Mouse (Mus musculus) layer of hippocampus, adult 11-12 months (tissue): ENCODE results near the gene Gm20388.
A peak's percentile ranks its signal among the peaks of the same experiment; 100 is the strongest.
"Not testable (repeated sequence)": the region's sequence is repeated elsewhere in the genome, so short reads cannot be mapped to it uniquely, and the experiment has no call there.

Experiments used
- DNase-seq: peaks from one replicate; pipeline ENCODE4 v3.0.0; 2022; ENCODE audit warnings: low spot score

The Gm20388 gene

DNA sequence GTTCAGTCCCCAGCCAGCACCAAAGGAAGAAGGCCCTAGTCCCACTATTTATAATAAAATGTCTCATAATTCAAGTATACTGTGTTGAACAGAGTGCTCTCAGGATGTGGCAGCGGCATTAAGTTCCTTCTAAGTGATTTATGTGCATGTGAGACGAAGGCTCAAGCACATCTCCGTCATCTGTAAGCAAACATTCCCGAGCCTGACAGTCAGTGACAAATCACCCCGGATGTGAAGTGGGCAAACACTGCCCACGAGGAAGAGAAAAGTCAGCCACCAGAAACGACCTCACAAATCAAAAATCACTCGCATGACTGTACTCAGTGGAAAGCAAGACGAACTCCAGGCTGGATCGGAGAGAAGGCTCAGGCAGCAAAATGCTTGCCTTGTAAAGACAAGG lies 3883.3 kb downstream of the Gm20388 start:
- DNase-seq: no peak

DNA sequence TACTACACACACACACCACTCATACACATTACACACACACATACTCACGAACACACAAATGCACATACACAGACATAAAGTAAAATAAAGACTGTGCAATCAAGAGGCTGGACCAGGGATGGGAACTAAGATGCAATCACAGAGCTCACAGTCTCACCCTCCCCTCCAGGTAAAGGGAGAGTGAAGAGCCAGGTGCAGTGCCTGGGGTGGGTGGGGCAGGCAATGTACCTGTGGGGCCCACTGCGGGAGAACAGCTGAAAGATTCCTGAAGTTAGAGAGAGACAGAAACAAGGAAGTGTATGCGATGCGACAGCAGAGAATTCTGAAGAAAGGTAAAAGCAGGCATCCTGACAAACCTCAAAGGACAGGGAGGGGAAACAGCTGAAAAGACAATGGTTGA lies 3884.1 kb downstream of the Gm20388 start:
- DNase-seq: no peak

DNA sequence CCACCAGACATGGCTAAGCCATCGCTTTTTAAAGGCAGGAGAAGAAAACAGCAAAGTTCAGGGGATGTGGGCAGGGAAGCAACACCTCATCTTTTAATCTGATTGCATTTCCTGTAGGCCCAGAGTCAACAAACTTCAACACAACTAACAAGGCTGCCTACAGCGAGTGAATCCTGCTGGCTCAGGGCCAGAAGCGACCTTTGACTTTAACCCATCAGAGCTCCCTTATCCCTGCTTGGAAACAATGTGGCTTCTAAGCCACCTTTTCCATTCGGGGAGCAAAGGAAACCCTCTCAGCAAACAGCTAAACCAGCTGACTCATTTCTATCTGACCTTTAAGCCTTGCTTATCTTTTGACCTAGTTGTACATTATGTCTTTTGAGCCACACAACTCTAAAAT lies 3886.1 kb downstream of the Gm20388 start:
- DNase-seq: no peak

DNA sequence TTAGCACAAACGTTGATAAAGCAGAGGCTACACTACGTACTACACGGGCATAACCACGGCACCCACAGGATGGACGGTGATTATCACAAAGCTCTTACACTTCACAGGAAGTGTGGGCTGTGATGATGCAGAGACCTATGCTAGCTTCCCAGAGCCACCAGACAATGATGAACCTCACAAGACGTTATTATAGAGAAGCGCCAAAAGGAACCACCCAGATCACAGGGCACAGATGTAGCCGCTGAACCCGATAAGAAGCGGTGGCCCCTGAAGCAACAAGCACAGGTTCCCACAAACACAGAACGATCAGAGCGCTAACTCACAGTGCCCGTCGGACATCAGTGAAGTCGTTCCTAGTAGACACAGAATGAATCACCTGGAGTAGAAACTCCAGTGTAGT lies 3887.3 kb downstream of the Gm20388 start:
- DNase-seq: no peak

DNA sequence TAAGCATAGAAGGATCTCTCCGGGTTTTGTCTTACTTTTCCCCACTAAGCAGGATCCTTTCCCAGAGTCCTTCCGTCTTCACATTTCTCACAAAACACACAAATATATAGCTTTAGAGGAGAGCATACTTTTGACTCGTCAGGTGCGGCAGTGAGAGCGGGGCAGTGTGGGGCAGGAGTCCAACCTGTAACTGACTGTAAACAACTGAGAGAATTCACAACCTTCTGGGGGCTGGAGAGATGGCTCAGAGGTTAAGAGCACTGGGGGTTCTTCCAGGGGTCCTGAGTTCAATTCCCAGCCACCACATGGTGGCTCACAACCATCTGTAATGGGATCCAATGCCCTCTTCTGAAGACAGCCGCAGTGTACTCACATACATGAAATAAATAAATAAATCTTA lies 3888.8 kb downstream of the Gm20388 start:
- DNase-seq: no peak

DNA sequence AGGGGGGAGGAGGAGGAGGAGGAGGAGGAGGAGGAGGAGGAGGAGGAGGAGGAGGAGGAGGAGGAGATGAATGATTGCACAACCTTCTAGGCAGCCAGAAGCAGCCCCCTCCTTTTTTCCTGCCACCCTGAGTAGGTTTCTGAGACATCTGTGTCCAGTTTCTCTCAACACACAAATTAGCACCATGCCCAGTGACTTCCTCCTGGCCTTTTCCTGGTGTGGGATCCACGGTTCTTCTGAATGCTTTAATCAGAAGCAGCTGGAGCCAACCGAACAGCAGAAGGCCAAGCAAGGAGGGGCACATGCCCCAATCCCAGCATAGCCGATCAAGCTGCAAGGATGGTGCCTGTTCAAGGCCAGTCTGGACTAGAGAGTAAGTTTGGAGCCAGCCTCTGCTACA lies 3889.2 kb downstream of the Gm20388 start:
- DNase-seq: no peak

DNA sequence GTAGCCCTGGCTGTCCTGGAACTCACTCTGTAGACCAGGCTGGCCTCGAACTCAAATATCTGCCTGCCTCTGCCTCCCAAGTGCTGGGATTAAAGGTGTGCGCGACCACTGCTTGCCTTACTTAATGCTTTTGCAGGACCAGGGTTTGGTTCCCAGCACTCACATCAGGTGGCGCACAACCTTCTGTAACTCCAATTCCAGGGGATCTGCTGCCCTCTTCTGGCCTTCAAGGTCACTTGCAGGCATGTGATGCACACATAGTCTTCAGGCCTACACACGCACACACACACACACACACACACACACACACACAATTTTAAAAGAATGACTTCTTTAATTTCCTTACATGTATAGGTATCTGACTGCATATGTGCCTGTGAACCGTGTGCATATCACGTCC lies 3890.2 kb downstream of the Gm20388 start:
- DNase-seq: no peak

DNA sequence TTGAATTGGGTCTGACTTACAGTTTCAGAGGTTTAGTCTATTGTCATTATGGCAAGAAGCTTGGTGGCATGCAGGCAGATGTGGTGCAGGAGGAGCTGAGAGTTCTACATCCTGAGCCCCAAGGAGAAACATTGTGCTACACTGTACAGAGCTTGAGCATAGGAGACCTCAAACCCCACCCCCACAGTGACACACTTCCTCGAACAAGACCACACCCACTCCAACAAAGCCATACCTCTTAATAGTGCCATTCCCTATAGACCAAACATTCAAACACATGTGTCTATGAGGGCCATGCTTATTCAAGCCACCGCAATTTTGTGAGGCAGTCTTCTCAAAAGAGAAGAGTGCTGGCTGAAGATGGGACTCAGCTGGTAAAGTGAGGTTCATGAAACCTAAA lies 3890.9 kb downstream of the Gm20388 start:
- DNase-seq: no peak

DNA sequence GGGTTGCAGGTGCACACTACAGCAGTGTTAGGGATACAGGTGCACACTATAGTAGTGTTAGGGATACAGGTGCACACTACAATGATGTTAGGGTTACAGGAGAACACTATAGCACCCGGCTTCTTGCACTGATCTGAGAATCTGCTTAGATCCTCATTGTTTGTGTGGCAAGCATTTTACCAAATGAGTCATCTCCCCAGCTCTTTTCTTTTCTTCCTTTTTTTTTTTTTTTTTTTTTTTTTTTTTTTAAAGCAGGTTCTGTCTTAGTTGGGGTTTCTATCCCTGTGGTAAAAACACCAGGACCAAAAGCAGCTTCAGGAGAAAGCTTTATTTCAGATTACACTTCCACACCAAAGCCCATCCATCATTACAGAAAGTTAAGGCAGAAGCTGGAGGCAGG lies 3893.0 kb downstream of the Gm20388 start:
- no peak for DNase-seq

DNA sequence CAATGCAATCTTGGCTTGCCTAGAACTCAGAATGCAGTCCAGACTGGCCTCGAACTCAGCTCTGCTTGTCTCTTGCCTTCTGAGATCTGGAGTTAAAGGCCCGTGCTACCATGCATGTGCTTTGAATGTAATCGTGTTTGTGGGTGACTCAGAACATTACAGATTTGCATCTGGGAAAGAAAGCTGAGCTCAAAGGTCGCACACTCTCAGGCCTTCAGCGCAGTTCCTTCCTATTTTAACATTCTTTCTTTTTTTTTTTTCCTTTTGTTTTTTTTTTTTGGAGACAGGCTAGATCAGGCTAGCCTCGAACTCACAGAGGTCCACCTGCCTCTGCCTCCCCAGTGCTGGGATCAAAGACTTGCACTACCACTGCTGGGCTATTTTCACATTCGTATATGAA lies 3893.9 kb downstream of the Gm20388 start:
- DNase-seq: no peak

DNA sequence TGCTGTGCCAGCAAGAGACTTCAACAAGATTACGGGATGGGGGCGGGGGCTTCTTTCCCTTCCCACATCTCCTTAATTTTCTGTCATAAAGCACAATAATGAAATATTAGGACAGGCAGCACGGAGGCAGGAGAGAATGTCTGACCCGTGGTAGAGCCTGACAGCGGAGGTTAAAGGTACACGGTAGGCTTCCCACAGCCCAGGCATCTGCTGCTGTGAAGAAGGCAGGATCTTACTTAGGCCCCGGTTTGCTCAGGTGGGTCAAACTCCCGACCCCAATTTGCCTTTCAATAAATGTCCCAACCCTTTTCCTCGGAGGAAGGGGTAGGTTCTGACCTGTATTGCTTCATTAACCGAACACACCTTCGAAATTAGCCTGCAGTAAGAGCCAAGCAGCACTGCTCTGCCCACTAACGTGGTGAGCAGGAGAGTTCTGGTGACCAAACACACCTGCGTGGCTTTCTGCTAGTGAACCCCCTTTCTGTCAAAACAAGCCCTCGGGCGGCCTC lies 3894.6 kb downstream of the Gm20388 start:
- DNase-seq: no peak

DNA sequence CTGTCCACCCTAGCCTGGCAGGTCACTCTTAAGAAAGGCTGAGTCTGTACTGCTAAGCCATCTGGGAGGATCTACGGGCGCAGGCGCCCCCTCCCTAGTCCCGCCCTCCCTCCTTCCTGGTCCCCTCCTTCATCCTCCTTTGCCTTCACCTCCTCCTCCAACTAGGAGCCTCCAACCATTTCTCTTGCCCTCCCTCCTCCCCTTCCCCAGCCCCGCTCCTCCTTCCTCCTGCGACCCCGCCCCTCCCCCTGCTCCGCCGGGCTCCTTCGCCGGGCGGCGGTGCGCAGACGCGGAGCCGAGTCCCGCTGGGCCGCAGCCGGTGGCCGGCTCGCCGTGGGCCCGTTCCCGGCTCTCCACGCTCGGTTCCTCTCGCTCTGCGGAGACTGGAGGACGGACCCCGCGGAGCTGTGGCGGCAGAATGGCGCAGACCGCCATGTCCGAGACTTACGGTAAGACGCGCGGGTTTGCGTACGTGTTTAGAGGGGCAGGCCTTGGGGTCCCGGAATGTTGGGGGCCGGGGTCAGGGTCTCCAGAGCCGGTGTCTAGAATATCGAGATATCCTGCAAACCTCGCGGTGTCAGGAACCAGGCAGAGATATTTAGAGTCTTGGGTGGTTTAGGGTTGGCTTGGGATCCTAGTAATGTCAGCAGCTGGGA lies 3895.2 kb downstream of the Gm20388 start, which contains the start of gene Rab4a:
TSS of gene Rab4a (plus strand) at position 268 of the 656 bp plus-strand sequence.
- DNase-seq: peak; percentile 73

DNA sequence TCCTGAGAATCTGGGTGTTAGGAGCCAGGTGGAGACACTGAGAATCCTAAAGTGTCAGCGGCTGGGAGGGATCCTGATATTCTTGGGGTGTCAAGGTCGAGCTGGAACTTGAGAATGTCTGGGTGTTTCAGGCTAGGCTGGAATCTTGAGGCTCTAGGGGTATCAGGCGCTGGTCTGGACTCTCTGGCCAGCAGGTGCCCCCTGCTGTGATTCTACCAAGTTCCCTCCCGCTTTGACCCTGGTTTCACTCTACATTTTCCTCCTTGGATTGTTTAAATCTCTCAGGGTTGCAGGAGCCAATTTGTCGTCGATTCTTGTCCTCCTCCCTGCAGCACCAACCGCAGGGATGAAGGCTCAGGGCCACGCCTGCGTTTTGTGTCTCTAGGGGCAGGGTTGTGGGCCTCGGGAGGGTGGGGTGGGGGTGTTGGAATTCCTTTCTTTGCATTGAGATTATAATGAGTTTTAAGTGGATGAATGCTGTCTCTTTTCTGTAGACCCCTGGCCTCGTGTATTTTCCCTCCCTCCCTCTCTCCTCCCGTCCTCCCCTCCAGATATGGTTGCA lies 3895.8 kb downstream of the Gm20388 start:
- no peak for DNase-seq

DNA sequence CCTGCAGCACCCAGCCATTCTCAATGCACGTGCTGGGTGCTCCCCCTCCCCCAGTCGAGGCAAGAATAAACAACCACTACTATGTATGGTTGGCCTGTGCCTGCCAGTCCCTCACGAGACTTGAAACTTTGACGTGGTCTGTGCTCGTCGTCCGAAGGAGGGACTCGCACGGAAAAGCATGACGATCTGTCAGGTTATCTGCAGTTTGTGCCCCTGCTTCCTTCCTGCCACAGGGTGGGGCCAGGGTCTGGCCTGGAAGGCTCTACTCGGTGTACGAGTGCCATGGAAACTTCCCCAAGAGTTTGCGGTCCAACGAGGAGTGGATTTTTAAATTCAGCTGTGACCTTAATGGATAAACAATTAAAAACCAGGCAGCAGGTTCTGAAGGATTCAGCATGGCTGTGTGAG lies 3896.4 kb downstream of the Gm20388 start:
- DNase-seq: no peak

DNA sequence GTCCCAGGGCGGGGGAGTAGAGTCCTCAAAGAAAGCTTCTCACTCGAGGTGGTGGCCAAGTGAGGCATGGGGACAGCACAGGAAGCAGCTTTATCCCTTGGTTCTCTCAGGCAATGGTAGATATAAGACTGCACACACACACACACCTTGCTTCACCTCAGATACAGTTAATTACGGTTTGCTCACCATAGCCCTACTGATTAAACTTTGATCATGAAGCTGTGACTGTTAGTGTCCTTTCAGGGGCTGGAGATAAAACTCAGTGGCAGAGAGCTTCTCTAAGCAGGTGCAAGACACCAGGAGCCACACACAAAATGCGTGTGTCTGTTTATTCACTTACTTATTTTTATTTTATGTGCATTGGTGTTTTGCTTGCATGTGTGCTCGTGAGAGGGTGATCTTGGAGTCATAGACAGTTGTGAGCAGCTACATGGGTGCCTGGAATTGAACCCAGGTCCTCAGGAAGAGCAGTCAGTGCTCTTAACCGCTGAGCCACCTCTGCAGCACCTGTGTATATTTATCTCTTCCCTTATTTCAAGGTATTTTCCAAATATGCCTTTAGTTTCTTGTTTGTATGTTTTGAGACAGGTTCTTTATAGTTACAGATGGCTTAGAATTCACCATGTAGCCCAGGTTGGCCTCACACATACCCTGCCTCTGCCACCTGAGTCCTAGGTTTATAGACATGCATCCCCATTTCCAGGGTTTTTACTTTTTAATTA lies 3897.4 kb downstream of the Gm20388 start:
- DNase-seq: no peak

DNA sequence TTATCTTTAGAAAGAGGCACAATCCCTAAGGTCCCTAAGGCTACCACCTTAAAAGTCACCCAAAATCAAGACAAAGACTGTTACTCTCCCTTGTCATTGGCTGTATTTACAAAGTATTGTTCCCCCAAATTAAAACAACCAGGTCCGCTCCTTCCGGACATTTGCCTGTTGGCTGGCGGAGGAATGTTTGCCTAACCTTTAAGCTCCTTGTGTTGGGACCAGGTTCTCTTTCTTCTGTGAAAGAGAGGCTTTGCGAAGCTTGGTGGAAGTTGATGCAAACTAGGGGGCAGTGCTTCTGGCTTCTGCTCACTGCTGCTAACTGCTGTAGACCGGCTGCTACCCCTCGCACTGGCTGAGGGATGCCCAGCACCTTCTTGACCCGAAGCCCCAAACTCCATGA lies 3898.0 kb downstream of the Gm20388 start:
- no peak for DNase-seq

DNA sequence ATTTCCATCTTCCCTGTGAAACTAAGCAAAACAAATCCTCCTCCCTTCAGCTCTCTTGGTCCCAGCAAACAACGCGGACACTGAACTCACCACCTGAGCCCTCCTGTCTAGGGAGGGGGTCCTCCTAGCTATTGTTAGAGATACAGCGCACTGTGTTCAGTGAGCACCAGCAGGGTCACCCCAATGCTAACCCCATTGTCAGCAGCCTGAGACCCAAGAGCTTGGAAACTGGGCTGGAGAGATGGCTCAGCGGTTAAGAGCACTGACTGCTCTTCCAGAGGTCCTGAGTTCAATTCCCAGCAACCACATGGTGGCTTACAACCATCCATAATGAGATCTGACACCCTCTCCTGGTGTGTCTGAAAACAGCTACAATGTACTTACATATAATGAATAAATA lies 3898.7 kb downstream of the Gm20388 start:
- DNase-seq: not testable (repeated sequence)

DNA sequence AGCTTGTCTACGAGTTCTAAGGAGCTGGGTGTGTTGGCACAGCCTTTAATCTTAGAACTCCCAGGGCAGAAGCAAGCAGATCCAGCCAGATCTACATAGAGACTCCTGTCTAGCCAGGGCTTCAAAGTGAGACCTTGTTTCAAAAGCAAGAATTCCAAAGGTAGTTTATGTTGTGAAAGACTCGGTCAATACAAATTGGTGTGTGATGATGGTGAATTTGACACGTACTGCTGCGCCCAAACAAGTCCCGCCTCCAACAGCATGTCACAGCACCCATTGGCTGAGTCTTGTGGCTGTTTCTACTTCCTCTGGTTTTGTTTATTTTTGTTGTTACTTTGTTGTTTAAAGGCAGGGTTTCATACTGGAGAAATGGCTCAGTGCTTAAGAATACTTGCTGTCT lies 3901.6 kb downstream of the Gm20388 start:
- no peak for DNase-seq

DNA sequence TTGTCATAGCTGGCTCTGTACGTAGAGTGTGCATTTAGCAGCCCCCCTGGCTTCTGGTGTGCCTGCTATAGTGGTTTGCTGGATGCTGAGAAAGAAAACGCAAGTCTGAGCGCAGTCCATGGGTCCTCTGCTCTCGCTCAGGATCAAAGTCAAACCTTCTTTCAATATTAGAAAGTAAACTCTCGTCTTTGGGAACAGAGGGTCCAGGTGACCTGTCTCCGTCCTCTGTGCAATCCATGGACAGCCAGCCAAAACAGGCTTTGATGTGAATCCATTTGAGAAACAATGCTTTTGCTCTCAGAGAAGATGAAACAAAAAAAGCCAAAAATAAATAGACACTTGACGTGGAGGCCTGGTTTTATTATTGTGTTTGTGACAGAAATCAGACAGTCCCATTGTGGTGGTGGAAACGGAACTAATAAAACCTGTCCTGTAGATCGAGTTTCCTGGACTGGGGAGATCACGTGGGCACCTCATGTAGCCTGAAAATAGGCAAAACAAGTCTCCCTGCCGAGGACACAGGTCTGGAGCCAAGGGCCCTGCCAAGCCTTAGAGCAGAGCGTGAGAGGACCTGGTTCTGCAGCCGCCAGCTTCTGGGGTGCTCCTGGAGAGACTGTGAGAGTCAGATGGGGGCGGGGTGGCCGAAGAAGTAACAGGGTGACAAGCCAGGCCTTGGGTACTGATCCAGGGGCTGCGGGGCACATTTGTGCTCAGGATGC lies 3902.7 kb downstream of the Gm20388 start:
- DNase-seq: no peak

DNA sequence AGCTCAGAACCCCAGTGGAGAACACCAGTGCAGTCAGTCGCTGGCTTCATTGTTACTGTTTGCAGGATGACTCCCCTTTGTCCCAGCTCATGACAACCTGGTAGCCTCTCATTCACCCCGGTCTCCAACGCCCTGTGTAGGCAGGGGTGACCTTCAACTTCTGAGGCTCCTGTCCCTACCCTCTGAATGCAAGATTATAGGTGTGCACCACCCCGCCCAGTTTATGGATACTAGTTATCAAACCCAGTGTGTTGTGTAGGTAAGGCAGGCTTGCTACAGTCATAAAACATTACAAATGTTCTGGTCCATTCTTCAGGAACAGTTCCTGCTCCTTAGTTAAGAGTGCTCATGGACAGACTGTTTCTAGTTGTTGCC lies 3903.2 kb downstream of the Gm20388 start:
- no peak for DNase-seq

DNA sequence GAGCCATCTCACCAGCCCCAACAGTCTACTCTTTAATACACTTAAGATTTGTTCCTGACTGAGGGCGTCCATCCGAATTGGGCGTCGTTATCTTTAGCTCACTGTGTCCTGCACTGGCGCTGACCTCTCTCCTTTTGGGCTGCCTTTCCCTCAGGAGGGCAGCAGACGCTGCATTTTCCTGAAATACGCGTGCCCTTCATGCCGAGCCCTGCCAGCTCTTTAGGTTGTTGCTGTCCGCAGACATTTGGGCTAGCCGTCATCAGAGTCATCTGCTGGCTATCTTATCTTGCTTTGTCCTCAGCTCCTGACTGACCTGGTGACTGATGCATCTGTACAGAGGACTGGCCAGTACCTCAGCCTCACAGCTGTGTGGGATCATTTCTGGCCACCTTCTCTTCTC lies 3904.7 kb downstream of the Gm20388 start:
- no peak for DNase-seq

DNA sequence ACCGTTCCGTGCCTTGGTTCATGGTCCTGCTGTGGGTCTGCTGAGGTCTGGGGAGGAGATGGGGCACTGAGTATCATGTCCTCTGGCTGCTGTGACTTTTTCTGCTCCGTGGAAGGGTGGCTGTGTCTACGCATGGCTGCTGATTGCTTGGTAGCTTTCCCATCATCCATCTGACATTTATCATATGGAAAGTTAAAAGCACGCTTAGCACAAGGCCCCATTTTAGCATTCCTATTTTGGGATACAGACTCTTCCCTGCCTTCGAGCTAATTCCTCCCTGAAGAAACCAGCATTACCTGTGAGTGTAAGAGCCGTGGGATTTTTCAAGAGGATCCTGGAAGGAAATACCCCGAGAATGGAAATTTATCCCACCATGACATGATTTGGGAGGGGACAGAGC lies 3906.3 kb downstream of the Gm20388 start:
- no peak for DNase-seq

DNA sequence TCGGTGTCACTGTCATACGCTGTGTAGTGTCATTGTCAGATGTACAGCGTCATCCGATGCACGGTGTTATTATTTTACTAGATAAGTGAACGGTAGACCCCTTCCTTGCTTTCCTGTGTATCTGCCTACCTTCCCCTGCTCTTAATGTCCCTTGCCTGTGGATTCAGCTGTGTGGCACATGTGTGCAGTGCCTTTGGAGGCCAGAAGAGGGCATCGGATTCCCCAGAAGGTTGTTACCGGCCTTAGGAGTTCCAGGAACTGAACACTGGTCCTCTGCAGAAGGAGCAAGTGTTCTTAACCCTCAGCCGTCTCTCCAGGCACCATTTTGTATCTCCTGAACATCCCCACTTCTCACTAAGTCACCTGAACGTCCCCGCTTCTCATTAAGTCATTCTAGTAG lies 3907.1 kb downstream of the Gm20388 start:
- DNase-seq: no peak
